Mouse (Mus musculus): ENCODE data around the gene Notch3.

Notch3 gene

GRCm38 (mm10) chr17:32075164-32075563, 91.5 kb downstream of the Notch3 start:
- Histone ChIP-seq H3K4me3 (replicated peaks; ENCODE audit: low read length) (peak overlapping the region; percentile 48), H3K9me3 (ENCODE audit: low read length) (peaks cover 3% of the 10 kb centered on the region; the same call in 1 of the 2 replicates), H3K4me1 (replicated peaks; ENCODE audit: low read depth, low read length) (peaks cover 31% of the 10 kb centered on the region), H3K36me3 (ENCODE audit: insufficient read depth, low read length) (no peaks in the 10 kb centered on the region), H3K27me3 (ENCODE audit: insufficient read depth, low read length) (peaks cover 20% of the 10 kb centered on the region)
- TF ChIP-seq NANOG (IDR thresholded peaks at IDR 0.05; ENCODE audit: borderline replicate concordance, low read length) (no peak), POU5F1 (IDR thresholded peaks at IDR 0.05; ENCODE audit: borderline replicate concordance, low read length) (no peak), CTCF (conservative IDR thresholded peaks at IDR 0.05; ENCODE audit: low read length) (peak; percentile 72)

- Histone ChIP-seq H3K36me3 (ENCODE audit: insufficient read depth, low read length) (no peaks in the 10 kb centered on the region), H3K27me3 (ENCODE audit: insufficient read depth, low read length) (peaks cover 18% of the 10 kb centered on the region), H3K4me3 (replicated peaks; ENCODE audit: low read length) (no peak overlapping the region), H3K4me1 (replicated peaks; ENCODE audit: low read depth, low read length) (peaks cover 31% of the 10 kb centered on the region), H3K9me3 (ENCODE audit: low read length) (peaks cover 8% of the 10 kb centered on the region)
- TF ChIP-seq NANOG (IDR thresholded peaks at IDR 0.05; ENCODE audit: borderline replicate concordance, low read length) (no peak), POU5F1 (IDR thresholded peaks at IDR 0.05; ENCODE audit: borderline replicate concordance, low read length) (no peak), CTCF (conservative IDR thresholded peaks at IDR 0.05; ENCODE audit: low read length) (no peak)
Measured at GRCm38 (mm10) chr17:32074658-32075057, 92.0 kb downstream of the Notch3 start.

DNA sequence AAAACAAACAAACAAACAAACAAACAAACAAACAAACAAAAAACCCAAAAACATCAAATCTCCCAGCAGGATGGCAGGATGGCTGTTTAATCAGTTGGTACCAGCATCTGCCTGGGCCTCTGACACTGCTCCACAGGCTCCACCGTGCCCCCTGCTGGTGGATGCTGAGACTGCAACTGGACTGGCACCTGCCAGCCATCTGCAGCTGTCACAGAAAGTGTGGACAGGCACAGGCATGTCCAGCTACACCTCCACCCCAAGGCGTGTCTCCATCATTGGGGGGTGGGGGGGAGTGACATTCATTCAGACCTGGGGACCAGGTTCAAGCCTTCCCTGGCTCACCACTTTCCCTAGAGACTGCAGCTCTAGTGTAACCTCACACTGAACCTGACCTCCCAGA, 93.3 kb downstream of the Notch3 start:
- Histone ChIP-seq H3K27me3 (ENCODE audit: insufficient read depth, low read length) (peaks cover 10% of the 10 kb centered on the region), H3K4me3 (replicated peaks; ENCODE audit: low read length) (no peak overlapping the region), H3K36me3 (ENCODE audit: insufficient read depth, low read length) (no peaks in the 10 kb centered on the region), H3K4me1 (replicated peaks; ENCODE audit: low read depth, low read length) (peaks cover 31% of the 10 kb centered on the region), H3K9me3 (ENCODE audit: low read length) (peaks cover 9% of the 10 kb centered on the region)
- TF ChIP-seq CTCF (conservative IDR thresholded peaks at IDR 0.05; ENCODE audit: low read length) (peak; percentile 98), NANOG (IDR thresholded peaks at IDR 0.05; ENCODE audit: borderline replicate concordance, low read length) (no peak)
